Mouse (Mus musculus) MEL (cell line): ENCODE measurements around the gene Itm2b. TPM values are rescaled to one million over a fixed set of nuclear protein-coding genes. Genes with fewer than 3 reads are reported as not detected.

Source experiments
- DNase-seq: peaks from one replicate; pipeline ENCODE4 v3.0.0; 2011; ENCODE audit warnings: low read depth, low spot score
- H3K27ac ChIP-seq: 2 replicates; pipeline ENCODE4 v1.5.1; 2012; ENCODE audit warnings: low read depth, mild to moderate bottlenecking, control low read depth, low read length, moderate library complexity; ENCODE audit not compliant: control insufficient read depth
- H3K27me3 ChIP-seq, 2 experiments: fragments of 150-350 bp in 1 of 2; sonication (generic) in 1 of 2; 2 replicates each; pipeline ENCODE4 v1.6.1; 2012; ENCODE audit warnings: low read length in 2 of 2, mild to moderate bottlenecking in 2 of 2, improper control_type of control experiment in 1 of 2, moderate library complexity in 1 of 2; ENCODE audit not compliant: insufficient read depth in 2 of 2, control insufficient read depth in 1 of 2
- H3K36me3 ChIP-seq, 2 experiments: 2 replicates each; pipeline ENCODE4 v1.6.1; 2012 to 2014; ENCODE audit warnings: low read length in 2 of 2, improper control_type of control experiment in 1 of 2, inconsistent platforms in 1 of 2, mild to moderate bottlenecking in 1 of 2; ENCODE audit not compliant: insufficient read depth in 2 of 2, control insufficient read depth in 1 of 2
- H3K4me1 ChIP-seq, 2 experiments: fragments of 150-350 bp in 1 of 2; sonication (generic) in 1 of 2; 2 replicates each; pipeline ENCODE4 v1.6.1; 2012; ENCODE audit warnings: low read length in 2 of 2, improper control_type of control experiment in 1 of 2, mild to moderate bottlenecking in 1 of 2; ENCODE audit not compliant: insufficient read depth in 2 of 2, control insufficient read depth in 1 of 2
- H3K4me3 ChIP-seq, 2 experiments: fragments of 150-350 bp in 1 of 2; sonication (generic) in 1 of 2; 2 replicates each; pipeline ENCODE4 v1.5.1; 2012; ENCODE audit warnings: low read depth in 2 of 2, low read length in 2 of 2, mild to moderate bottlenecking in 2 of 2, moderate library complexity in 2 of 2, control low read depth in 1 of 2, improper control_type of control experiment in 1 of 2; ENCODE audit not compliant: control insufficient read depth in 1 of 2, insufficient read depth in 1 of 2
- H3K79me2 ChIP-seq: 2 replicates; pipeline ENCODE4 v1.6.1; 2012; ENCODE audit warnings: mild to moderate bottlenecking, low read length, moderate library complexity; ENCODE audit not compliant: control insufficient read depth, poor library complexity, insufficient read depth
- H3K9ac ChIP-seq: 2 replicates; pipeline ENCODE4 v1.6.1; 2012; ENCODE audit warnings: low read depth, mild to moderate bottlenecking, control low read depth, low read length, moderate library complexity; ENCODE audit not compliant: control insufficient read depth, poor library complexity, severe bottlenecking
- H3K9me3 ChIP-seq: fragments of 150-350 bp; sonication (generic); replicated peaks from 2 replicates; pipeline ENCODE4 v1.6.1; 2012; ENCODE audit warnings: mild to moderate bottlenecking, low read length, improper control_type of control experiment, moderate library complexity; ENCODE audit not compliant: insufficient read depth
- BHLHE40 ChIP-seq: IDR thresholded peaks from 2 replicates; pipeline ENCODE4 v1.6.1; 2012; ENCODE audit warnings: low read depth, mild to moderate bottlenecking, inconsistent platforms, low read length, improper control_type of control experiment, borderline replicate concordance
- CHD1 ChIP-seq: IDR thresholded peaks from 2 replicates; pipeline ENCODE4 v1.6.1; 2012; ENCODE audit warnings: low read depth, mild to moderate bottlenecking, inconsistent platforms, low read length, improper control_type of control experiment
- CTCF ChIP-seq, 3 experiments: IDR thresholded peaks in 2 of 3; conservative IDR thresholded peaks in 1 of 3; 2 replicates each; pipeline ENCODE4 v1.5.1; 2011 to 2012; ENCODE audit warnings: low read length in 3 of 3, low read depth in 2 of 3, mild to moderate bottlenecking in 2 of 3, improper control_type of control experiment in 1 of 3, inconsistent platforms in 1 of 3, mixed read lengths in 1 of 3, moderate library complexity in 1 of 3; ENCODE audit not compliant: control insufficient read depth in 1 of 3, insufficient read depth in 1 of 3, poor library complexity in 1 of 3, severe bottlenecking in 1 of 3
- E2F4 ChIP-seq: IDR thresholded peaks from 2 replicates; pipeline ENCODE4 v1.6.1; 2011; ENCODE audit warnings: low read depth, low read length, improper control_type of control experiment, borderline replicate concordance
- ELF1 ChIP-seq: IDR thresholded peaks from 2 replicates; pipeline ENCODE4 v1.6.1; 2014; ENCODE audit warnings: low read depth, mild to moderate bottlenecking, inconsistent platforms, low read length, improper control_type of control experiment, moderate library complexity
- GABPA ChIP-seq: IDR thresholded peaks from 2 replicates; pipeline ENCODE4 v1.6.1; 2012; ENCODE audit warnings: low read depth, mild to moderate bottlenecking, inconsistent platforms, low read length, improper control_type of control experiment, moderate library complexity
- GATA1 ChIP-seq: IDR thresholded peaks from 2 replicates; pipeline ENCODE4 v1.6.1; 2011; ENCODE audit warnings: low read depth, low read length, improper control_type of control experiment
- JUND ChIP-seq: IDR thresholded peaks from 2 replicates; pipeline ENCODE4 v1.6.1; 2011; ENCODE audit warnings: low read depth, mild to moderate bottlenecking, improper control_type of control experiment, low read length
- KAT2A ChIP-seq: conservative IDR thresholded peaks from 2 replicates; pipeline ENCODE4 v1.6.1; 2012; ENCODE audit warnings: low read depth, low read length, improper control_type of control experiment, inconsistent platforms
- MAFK ChIP-seq: IDR thresholded peaks from 2 replicates; pipeline ENCODE4 v1.6.1; 2011; ENCODE audit warnings: low read depth, mild to moderate bottlenecking, low read length, improper control_type of control experiment, borderline replicate concordance
- MAZ ChIP-seq: IDR thresholded peaks from 2 replicates; pipeline ENCODE4 v1.6.1; 2012; ENCODE audit warnings: low read depth, mild to moderate bottlenecking, inconsistent platforms, low read length, improper control_type of control experiment
- MEF2A ChIP-seq: IDR thresholded peaks from 2 replicates; pipeline ENCODE4 v1.6.1; 2014; ENCODE audit warnings: low read depth, mild to moderate bottlenecking, inconsistent platforms, low read length, improper control_type of control experiment; ENCODE audit not compliant: poor library complexity, insufficient replicate concordance, severe bottlenecking; ENCODE audit errors: extremely low read depth
- MYC ChIP-seq: IDR thresholded peaks from 2 replicates; pipeline ENCODE4 v1.6.1; 2011; ENCODE audit warnings: low read depth, mild to moderate bottlenecking, low read length, improper control_type of control experiment, moderate library complexity
- NRF1 ChIP-seq: IDR thresholded peaks from 2 replicates; pipeline ENCODE4 v1.6.1; 2014; ENCODE audit warnings: low read depth, mild to moderate bottlenecking, inconsistent platforms, low read length, improper control_type of control experiment, moderate library complexity; ENCODE audit not compliant: poor library complexity, insufficient read depth, severe bottlenecking
- POLR2AphosphoS2 ChIP-seq: IDR thresholded peaks from 2 replicates; pipeline ENCODE4 v1.6.1; 2011; ENCODE audit warnings: low read length, improper control_type of control experiment
- POLR2AphosphoS5 ChIP-seq: IDR thresholded peaks from 2 replicates; pipeline ENCODE4 v1.6.1; 2012; ENCODE audit warnings: low read depth, borderline replicate concordance, mild to moderate bottlenecking, inconsistent platforms, low read length, moderate library complexity, mixed read lengths
- SMC3 ChIP-seq: IDR thresholded peaks from 2 replicates; pipeline ENCODE4 v1.6.1; 2011; ENCODE audit warnings: low read depth, low read length, improper control_type of control experiment
- TAL1 ChIP-seq: IDR thresholded peaks from 2 replicates; pipeline ENCODE4 v1.6.1; 2012; ENCODE audit warnings: mild to moderate bottlenecking, inconsistent platforms, low read length, moderate library complexity, mixed read lengths
- ZMIZ1 ChIP-seq: IDR thresholded peaks from 2 replicates; pipeline ENCODE4 v1.6.1; 2012; ENCODE audit warnings: low read depth, mild to moderate bottlenecking, inconsistent platforms, low read length, improper control_type of control experiment, moderate library complexity
- polyA plus RNA-seq, 2 experiments: library from polyadenylated mRNA; stranded (reverse) in 1 of 2; unstranded in 1 of 2; fragments of >175 nt in 1 of 2; fragments of >200 nt in 1 of 2; gene quantifications; 2 replicates each; pipeline versions ENCODE4 v1.2.1 to v1.2.4; 2012; ENCODE audit warnings: low replicate concordance in 2 of 2, low read depth in 1 of 2; ENCODE audit not compliant: insufficient read length in 2 of 2, insufficient read depth in 1 of 2, missing spikeins in 1 of 2
- total RNA-seq: library from RNA; depleted of rRNA; stranded (reverse); fragments of 300-350 nt; gene quantifications from 2 replicates; pipeline ENCODE4 v1.2.3, GENCODE M21; 2012

Gene Itm2b
- total and polyA plus RNA-seq, 3 experiments: 54.0 to 312 (median 101) TPM

DNA sequence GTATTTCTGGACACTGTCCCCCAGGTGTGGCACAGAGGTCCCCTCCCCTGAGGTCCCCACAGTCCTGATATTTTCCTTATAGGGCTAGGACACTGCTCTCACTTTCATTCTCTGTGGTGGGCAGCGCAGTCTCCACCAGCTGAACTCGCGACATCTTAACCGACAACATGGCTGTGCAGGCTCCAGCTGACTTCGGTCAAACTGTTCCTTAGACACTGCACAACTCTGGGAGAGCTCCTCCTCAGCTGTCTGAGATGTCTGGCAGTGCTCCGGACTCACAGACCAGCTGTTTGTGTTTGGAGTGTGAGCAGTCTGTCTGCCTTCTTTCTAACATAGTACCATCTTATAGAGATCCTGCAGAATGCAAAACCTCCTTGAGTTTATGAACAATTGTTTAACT is 8.2 kb downstream of the Itm2b start:
- Histone ChIP-seq H3K4me1 (peaks cover 3 to 7% of the 10 kb centered on the region in 2 experiments; a peak in 2 of 4 replicates), H3K9ac (no peak overlapping the region), H3K36me3 (peaks cover 0 to 6% of the 10 kb centered on the region in 2 experiments; a peak in 2 of 4 replicates)
- TF ChIP-seq BHLHE40: no peak
- no peak for TF ChIP-seq TAL1
- no peak for TF ChIP-seq GABPA
- TF ChIP-seq, all 39 proteins: peak for 0
- no peak overlapping the region for H3K27ac ChIP-seq
- no peak for DNase-seq
- no peaks in the 10 kb centered on the region for H3K9me3 ChIP-seq
- no peak overlapping the region for H3K4me3 ChIP-seq
- no peaks in the 10 kb centered on the region for H3K27me3 ChIP-seq
- no peaks in the 10 kb centered on the region for H3K79me2 ChIP-seq

DNA sequence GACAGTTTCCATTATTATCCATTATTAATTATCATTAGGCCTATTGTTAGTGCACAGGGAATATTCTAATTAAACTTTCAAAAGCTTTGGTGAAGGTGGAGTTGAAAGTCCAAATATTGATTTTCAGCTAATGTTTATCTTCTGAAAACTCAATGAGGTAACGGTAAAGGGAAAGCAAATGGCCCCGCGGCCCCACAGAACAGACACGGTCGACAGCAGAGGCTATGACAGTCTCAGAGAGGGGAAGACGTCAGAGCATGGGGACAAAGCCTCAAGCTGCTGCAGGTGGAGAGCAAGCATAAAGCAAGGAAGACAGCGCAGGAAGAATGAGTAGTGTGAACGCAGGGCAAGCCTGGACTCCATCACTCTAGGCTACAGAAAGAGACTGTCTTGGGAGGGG is 9.2 kb downstream of the Itm2b start:
- DNase-seq: no peak
- Histone ChIP-seq H3K4me3 (no peak overlapping the region), H3K4me1 (peaks cover 13% of the 10 kb centered on the region in 2 experiments), H3K27me3 (no peaks in the 10 kb centered on the region), H3K9me3 (no peaks in the 10 kb centered on the region), H3K9ac (no peak overlapping the region), H3K27ac (no peak overlapping the region)
- TF ChIP-seq BHLHE40 (no peak), MYC (no peak), MAZ (no peak), ELF1 (no peak), TAL1 (no peak), GABPA (no peak), POLR2AphosphoS2 (no peak), KAT2A (no peak), SMC3 (no peak), NRF1 (no peak)
- TF ChIP-seq, all 39 proteins: peak for 0
- Histone ChIP-seq H3K79me2 (no peaks in the 10 kb centered on the region), H3K36me3 (peaks cover 0 to 11% of the 10 kb centered on the region in 2 experiments; a peak in 2 of 4 replicates)

- H3K4me1 ChIP-seq: peaks cover 13% of the 10 kb centered on the region in 2 experiments
- no peak overlapping the region for H3K27ac ChIP-seq
- no peaks in the 10 kb centered on the region for H3K9me3 ChIP-seq
- no peak for DNase-seq
- H3K27me3 ChIP-seq: no peaks in the 10 kb centered on the region
- TF ChIP-seq ZMIZ1: no peak
- TF ChIP-seq SMC3: no peak
- no peak for TF ChIP-seq POLR2AphosphoS2
- no peak for TF ChIP-seq GATA1
- TF ChIP-seq MAFK: no peak
- TF ChIP-seq POLR2AphosphoS5: no peak
- no peak for TF ChIP-seq JUND
- TF ChIP-seq MEF2A: no peak
- TF ChIP-seq E2F4: no peak
- TF ChIP-seq GABPA: no peak
- TF ChIP-seq CTCF (IDR thresholded peaks at IDR 0.05 in 2 of 3, conservative IDR thresholded peaks at IDR 0.05 in 1 of 3; ENCODE audit: control insufficient read depth in 1 of 3, insufficient read depth in 1 of 3, low read depth in 2 of 3, low read length in 3 of 3, poor library complexity in 1 of 3, severe bottlenecking in 1 of 3): no peak
- TF ChIP-seq CHD1: no peak
- TF ChIP-seq, all 39 proteins: peak for 0
- H3K79me2 ChIP-seq: no peaks in the 10 kb centered on the region
- H3K9ac ChIP-seq: no peak overlapping the region
- H3K4me3 ChIP-seq: no peak overlapping the region
- H3K36me3 ChIP-seq: peaks cover 0 to 12% of the 10 kb centered on the region in 2 experiments; a peak in 2 of 4 replicates
These were observed 9.6 kb downstream of the Itm2b start for GRCm38 (mm10) chr14:73375445-73375844.
